Mouse (Mus musculus) NIH3T3 (cell line): ENCODE results near the gene Hepacam.

Experiments
- DNase-seq: peaks from one replicate; pipeline ENCODE4 v3.0.0-alpha.2; 2012; ENCODE audit warnings: low read depth

Hepacam gene

DNA sequence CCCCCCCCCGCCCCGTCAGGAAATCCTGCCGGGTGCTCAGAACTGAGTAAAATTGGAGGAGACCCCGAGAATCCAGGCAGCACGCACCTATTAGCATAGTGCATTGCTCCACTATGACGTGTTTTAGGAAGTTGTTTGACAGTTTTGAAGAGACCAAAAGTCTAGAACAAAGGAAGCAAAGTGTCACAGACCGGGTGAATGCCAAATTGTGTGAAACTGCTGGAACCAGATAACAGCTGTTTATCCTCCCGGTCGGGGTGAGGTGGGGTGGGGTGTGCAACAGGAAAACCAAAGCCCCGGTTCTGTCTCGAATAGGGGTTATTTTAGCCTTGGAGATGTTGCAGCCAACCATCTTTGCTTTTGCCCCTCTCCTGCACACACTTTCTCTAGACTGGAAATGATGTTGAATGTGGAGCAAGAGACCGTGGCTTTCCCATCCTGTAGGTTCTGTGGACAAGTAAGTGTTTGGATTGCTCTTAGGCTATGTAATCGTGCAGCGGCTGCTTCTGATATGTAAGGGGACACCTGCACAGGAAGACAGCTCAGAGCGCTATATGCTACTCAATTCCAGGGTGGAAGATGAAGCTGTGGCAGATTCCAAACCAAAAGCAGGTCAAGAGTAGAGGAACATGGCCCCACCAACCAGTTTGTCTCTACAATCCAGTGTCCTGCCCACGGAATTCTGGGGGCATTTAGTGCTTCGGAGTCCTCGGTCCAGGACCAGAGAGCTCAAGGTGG lies 66.8 kb downstream of the Hepacam start:
- no peak for DNase-seq

DNA sequence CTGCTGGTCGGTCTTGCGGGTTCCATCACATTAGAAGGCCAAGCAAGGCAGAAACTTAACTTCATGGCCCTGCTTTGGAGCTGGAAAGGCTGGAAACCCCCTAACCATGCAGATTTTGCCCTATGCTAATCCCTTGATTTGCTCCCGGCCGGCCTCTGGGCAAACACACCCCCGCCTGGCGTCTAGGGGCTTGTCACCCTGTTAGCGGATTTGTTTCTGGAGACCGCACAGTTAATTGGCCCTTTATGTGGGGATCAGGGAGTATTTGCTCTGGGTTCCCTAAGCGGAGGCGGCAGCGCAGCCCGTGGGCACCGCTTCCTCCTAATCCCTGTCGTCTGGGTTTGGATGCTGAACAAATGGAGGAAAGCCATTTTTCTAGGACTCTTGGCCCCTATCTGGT lies 67.8 kb downstream of the Hepacam start:
- DNase-seq: no peak

DNA sequence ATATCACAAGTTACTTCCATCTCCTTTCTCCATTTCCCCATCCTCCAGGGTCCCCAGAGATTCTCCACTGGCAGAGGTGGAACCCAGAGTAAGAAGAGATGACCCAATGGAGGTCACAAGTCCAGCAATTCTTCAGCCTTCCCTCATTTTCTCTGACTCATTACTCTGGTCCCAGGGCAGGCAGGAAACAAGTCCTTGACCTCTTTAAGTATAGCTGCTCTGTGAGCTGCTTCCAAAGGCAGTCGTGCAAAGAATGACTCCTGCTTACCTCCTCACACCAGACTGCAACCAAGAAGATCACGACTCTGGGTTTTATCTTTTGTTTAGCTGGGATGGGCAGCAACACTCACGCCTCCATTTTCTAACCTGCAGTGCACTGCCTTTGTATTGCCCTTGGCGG lies 68.5 kb downstream of the Hepacam start:
- DNase-seq: no peak
